Mouse (Mus musculus) layer of hippocampus, adult 8-10 months (tissue): ENCODE results near the gene Gdf11. TPM values are rescaled to one million over a fixed set of nuclear protein-coding genes. Genes with fewer than 3 reads are reported as not detected.

Source experiments
- DNase-seq, 2 experiments: peaks; one replicate each; pipeline ENCODE4 v3.0.0; 2022; ENCODE audit warnings: low spot score in 2 of 2
- total RNA-seq, 4 experiments: library from RNA; stranded (reverse); gene quantifications; 2 replicates each; pipeline ENCODE4 v1.2.4; 2022

The Gdf11 gene
- total RNA-seq, 4 experiments from 2014 or later = 19.9 to 22.7 (median 22.3) TPM

GRCm38 (mm10) chr10:128895952-128896693 lies 4.6 kb upstream of the Gdf11 start:
- peak; percentile 63 to 74 for DNase-seq

- DNase-seq = peak; percentile 67 to 81
Measured at GRCm38 (mm10) chr10:128895437-128895836, 3.9 kb upstream of the Gdf11 start.

- DNase-seq = no peak
Measured at GRCm38 (mm10) chr10:128892246-128892645, 728 bp upstream of the Gdf11 start.

- no peak for DNase-seq
Measured at GRCm38 (mm10) chr10:128890383-128891295, 879 bp downstream of the Gdf11 start.

- no peak for DNase-seq
Measured at GRCm38 (mm10) chr10:128889846-128890245, 1.7 kb downstream of the Gdf11 start.

- DNase-seq = no peak
Measured at GRCm38 (mm10) chr10:128888941-128889827, 2.3 kb downstream of the Gdf11 start.

- DNase-seq = no peak
Measured at GRCm38 (mm10) chr10:128882067-128882466, 9.5 kb downstream of the Gdf11 start.

GRCm38 (mm10) chr10:128878811-128879210 lies 12.7 kb downstream of the Gdf11 start:
- DNase-seq = no peak

- no peak for DNase-seq
Measured at GRCm38 (mm10) chr10:128878291-128878690, 13.2 kb downstream of the Gdf11 start.

- no peak for DNase-seq
Measured at GRCm38 (mm10) chr10:128870341-128870740, 21.2 kb downstream of the Gdf11 start.

GRCm38 (mm10) chr10:128866518-128866917 lies 25.0 kb downstream of the Gdf11 start:
- no peak for DNase-seq

- DNase-seq = no peak
Measured at GRCm38 (mm10) chr10:128866042-128866441, 25.5 kb downstream of the Gdf11 start.

- no peak for DNase-seq
Measured at GRCm38 (mm10) chr10:128861176-128861575, 30.3 kb downstream of the Gdf11 start.

GRCm38 (mm10) chr10:128850339-128850738 lies 41.2 kb downstream of the Gdf11 start:
- DNase-seq = no peak

- DNase-seq = no peak
Measured at GRCm38 (mm10) chr10:128848426-128848825, 43.1 kb downstream of the Gdf11 start.

- DNase-seq = no peak
Measured at GRCm38 (mm10) chr10:128846664-128847063, 44.9 kb downstream of the Gdf11 start.

GRCm38 (mm10) chr10:128845516-128845915 lies 46.0 kb downstream of the Gdf11 start:
- no peak for DNase-seq

GRCm38 (mm10) chr10:128843260-128843659 lies 48.3 kb downstream of the Gdf11 start:
- no peak for DNase-seq

GRCm38 (mm10) chr10:128840612-128841011 lies 50.9 kb downstream of the Gdf11 start:
- DNase-seq = no peak

GRCm38 (mm10) chr10:128839434-128839833 lies 52.1 kb downstream of the Gdf11 start:
- DNase-seq = no peak

GRCm38 (mm10) chr10:128837400-128837799 lies 54.1 kb downstream of the Gdf11 start:
- no peak for DNase-seq
